Mouse (Mus musculus): ENCODE data around the gene Zbtb49. TPM values are rescaled to one million over a fixed set of nuclear protein-coding genes. Genes with fewer than 3 reads are reported as not detected.
A peak's percentile ranks its signal among the peaks of the same experiment; 100 is the strongest.

Gene Zbtb49
- total RNA-seq, 2 experiments from 2014 or later = 19.2 to 25.0 TPM

DNA sequence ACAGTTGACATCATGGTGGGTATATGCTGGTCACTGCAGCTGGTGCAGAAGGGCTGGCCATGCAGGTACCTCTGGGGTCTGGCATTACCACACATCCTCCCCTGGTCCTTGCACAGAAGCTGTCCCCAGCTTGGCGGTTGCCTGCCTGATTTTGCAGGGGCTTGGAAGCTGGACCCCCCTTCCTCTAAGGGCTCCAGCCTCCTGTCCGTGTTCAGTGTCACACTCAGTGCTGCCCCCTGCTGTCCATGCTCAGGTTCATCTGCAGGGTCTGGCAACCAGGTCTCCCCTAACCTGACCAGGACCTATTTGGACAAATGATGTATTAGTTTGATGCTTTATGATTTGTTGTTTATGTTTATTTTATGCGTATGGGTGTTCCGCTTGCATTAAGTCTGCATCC, 15.2 kb upstream of the Zbtb49 start:
- DNase-seq (ENCODE audit: low spot score in 2 of 2) = peak in 1 of 2 experiments; percentile 66
- peak; percentile 87 for TF ChIP-seq CTCF (conservative IDR thresholded peaks at IDR 0.05)
- Histone ChIP-seq H3K27ac (no peak overlapping the region), H3K4me3 (no peak overlapping the region)

DNA sequence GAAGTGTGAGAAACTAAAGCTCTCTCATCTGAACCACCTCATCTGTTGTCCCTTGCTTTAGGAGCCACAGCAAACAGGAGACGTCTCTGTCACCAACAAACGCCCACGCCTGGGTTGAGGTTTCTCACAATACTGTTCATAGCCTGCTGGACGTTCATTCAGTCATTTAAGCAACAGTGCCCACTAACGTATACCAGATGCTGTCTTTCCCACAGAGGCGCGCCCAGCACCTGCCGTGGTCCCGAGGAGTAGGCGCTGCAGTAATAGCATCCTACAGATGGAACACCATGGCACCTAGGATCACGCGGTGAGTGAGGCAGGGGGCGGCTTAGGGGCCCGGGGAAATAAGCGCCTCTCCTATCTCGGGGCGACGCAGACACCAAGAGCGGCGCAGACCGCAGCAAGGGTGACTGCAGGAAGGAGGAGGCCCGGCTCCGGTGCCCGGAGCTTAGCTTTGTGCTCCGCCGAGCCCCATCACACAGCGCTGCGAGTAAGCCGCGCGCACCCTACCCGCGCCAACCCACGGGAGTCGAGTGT, 418 bp downstream of the Zbtb49 start:
- H3K27ac ChIP-seq = peak overlapping the region; percentile 94
- no peak for TF ChIP-seq CTCF (conservative IDR thresholded peaks at IDR 0.05)
- DNase-seq (ENCODE audit: low spot score in 2 of 2) = no peak
- H3K4me3 ChIP-seq = peak overlapping the region; percentile 76

DNA sequence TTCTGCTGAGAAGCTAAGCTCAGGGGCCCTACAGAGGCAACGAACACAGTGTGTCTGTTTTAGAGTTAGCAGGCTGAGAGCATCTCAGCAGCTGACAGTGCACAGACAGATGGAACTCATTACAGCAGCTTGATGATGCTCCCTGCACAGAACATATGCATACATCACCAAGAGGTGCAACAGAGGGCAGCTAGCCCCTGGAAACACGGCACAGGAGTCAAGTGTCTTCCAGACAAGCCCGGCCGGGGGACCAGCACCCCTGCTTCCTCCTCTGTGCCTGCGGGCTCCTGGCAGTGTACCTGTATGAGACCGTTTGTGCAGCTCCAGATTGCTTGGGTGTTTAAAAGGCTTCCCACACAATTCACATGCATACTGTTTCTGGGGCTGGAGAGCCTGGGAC, 7.2 kb downstream of the Zbtb49 start:
- no peak for TF ChIP-seq CTCF (conservative IDR thresholded peaks at IDR 0.05)
- Histone ChIP-seq H3K27ac (peak overlapping the region; percentile 70), H3K4me3 (no peak overlapping the region)
- DNase-seq (ENCODE audit: low spot score in 2 of 2) = peak; percentile 47 to 58

DNA sequence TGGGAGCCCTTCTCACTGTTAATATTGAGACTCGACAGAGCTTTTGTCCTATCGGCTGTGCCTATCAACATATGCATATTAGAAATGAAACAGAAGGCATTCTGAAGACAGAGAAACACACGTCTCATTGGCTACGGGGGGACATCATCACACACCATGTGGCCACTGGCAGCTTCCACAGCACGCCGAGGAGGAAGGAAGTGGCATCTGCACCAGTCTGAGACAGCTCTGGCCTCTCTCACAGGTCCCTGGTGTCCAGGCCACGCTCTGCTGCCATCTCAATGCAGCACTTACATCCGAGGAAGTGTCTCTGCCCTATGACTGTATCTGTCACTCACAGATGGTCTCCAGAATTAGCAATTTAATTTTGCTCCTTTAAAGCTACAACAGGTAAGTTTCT, 8.6 kb downstream of the Zbtb49 start:
- Histone ChIP-seq H3K4me3 (no peak overlapping the region), H3K27ac (peak overlapping the region; percentile 46; the same call in 1 of the 2 replicates)
- DNase-seq (ENCODE audit: low spot score in 2 of 2) = no peak
- TF ChIP-seq CTCF (conservative IDR thresholded peaks at IDR 0.05) = no peak

DNA sequence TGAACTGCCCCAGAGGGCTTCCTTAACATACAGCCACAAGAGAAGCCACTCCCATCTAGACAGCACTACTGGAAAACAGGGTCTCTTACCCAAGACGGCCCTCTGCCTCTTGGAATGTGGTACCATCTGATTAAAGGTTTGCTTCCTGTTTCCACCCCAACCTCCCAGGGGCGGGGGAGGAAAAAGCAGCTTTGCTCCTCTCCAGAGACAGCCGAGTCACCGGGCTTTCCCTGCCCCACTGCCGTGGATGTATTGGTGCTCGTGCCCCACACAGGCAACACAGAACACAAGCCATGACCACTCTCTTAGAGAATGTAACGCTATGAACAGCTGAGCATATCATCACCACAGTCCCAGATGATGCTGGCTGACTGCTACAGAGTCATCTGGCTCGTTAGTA, 11.3 kb downstream of the Zbtb49 start:
- H3K27ac ChIP-seq = 0 out of 2 replicates have a peak overlapping the region, but pooled peaks have one; percentile 28
- no peak for TF ChIP-seq CTCF (conservative IDR thresholded peaks at IDR 0.05)
- H3K4me3 ChIP-seq = no peak overlapping the region
- no peak for DNase-seq (ENCODE audit: low spot score in 2 of 2)

DNA sequence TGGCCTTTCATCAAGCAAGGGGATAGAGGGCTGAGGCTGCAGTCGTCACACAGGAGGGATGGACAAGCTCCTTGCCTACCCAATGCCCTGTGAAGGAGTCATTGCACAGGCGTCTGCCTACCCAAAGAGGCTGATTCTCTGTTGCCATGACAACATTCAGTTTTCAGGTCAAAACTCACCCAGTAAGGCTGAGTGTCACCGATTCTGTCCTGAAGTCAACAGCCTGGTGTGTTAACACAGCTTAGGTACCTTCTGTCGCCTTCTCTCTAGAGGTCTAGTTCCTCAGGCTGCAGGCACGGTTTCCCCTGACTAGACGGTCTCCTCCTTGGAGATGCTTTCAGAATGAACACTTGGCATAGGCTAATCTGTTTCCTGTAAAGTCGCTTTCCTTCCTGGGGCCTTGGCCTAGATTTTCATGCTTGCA, 14.9 kb downstream of the Zbtb49 start:
- H3K4me3 ChIP-seq = no peak overlapping the region

DNA sequence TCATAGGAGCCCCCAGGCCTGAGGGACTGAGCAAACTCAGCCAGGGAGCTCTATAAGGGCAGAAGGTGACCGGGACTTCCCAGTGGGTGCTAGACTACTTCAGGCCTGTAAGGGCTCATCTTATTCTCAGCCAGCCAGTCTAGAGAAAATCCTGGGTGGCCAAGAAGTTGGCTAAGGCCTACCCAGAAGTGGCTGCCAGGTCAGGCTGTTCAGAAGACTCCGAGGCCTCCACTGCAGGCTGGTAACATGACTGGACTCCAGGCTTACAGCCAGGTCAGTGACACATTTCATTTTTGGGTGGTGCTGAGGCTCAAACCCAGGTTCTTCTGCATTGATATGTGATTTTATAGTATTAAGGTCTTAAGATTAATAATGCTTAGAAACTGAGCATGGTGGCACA, 20.6 kb downstream of the Zbtb49 start:
- Histone ChIP-seq H3K27ac (no peak overlapping the region), H3K4me3 (no peak overlapping the region)
- DNase-seq (ENCODE audit: low spot score in 2 of 2) = no peak
- no peak for TF ChIP-seq CTCF (conservative IDR thresholded peaks at IDR 0.05)

More for the DNA sequence above, 14.9 kb downstream of the Zbtb49 start:
- TF ChIP-seq CTCF (conservative IDR thresholded peaks at IDR 0.05) = no peak
- H3K27ac ChIP-seq = peak overlapping the region; percentile 59
- DNase-seq (ENCODE audit: low spot score in 2 of 2) = no peak

DNA sequence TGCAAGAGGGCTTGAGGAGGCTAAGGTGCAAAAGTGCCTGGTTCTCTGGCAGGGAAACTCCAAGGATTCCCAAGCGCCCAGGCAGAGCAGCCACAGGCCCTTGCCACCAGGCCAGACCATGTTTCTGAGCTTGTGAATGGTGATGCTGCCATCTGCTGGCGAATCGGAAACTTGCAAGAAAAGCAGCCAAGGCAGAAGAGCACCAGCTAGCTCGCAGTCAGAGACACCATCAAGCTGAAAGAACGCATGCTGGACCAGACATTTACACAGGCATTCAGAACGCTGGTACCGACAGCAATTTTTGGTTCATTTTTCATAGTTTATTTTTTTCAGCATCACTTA, 22.8 kb downstream of the Zbtb49 start:
- H3K4me3 ChIP-seq = no peak overlapping the region
- no peak overlapping the region for H3K27ac ChIP-seq
- TF ChIP-seq CTCF (conservative IDR thresholded peaks at IDR 0.05) = peak; percentile 94
- DNase-seq (ENCODE audit: low spot score in 2 of 2) = peak; percentile 84 to 93

DNA sequence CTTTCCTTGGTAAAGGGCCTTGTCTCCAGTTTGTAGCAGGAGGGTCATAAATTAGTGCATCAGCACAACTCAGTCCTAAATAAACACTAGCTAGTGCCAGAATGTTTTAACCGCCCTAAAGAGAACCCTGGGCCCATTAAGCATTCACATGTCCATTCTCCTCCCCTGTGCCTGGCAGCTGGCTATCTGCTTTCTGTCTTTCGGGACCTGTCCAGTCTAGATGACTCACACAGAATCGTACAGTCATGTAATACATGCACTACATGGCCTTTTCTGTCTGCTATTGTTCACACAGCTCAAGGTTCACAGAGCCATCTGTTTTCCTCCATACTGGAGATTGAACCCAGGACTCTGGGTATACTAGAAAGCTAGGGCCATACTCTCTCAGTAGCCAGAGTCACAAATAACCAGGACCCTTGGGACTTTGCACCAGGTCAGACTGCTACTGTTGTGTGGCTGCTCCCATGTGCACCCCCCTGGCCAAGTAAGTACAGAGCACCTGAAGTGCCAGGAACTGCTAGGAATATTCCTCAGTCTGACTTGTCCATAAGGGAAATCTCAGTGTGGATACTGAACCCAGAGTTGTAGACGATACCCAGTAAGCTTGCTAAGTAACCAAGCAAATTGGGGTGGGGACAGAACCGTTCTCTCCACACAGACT, 23.3 kb downstream of the Zbtb49 start:
- DNase-seq (ENCODE audit: low spot score in 2 of 2) = no peak
- TF ChIP-seq CTCF (conservative IDR thresholded peaks at IDR 0.05) = no peak
- Histone ChIP-seq H3K4me3 (no peak overlapping the region), H3K27ac (no peak overlapping the region)

DNA sequence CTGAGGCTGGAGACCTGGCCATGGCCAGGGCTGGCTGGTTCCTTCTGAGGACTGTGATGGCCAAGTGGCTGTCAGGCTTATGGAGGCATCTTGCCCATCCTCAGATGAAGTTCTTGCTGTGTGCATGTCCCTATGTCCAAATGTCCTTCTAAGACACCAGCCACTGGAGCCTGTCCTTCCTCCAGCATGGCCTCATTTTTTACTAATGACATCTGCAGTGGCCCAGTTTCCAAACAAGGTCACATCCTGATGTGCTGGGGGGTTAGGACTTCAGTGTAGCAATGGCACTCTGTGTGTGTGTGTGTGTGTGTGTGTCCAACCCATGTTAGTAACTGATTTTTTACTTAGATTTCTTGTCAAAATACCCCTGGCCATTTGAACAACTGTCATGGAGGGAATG, 24.3 kb downstream of the Zbtb49 start:
- DNase-seq (ENCODE audit: low spot score in 2 of 2) = no peak
- no peak for TF ChIP-seq CTCF (conservative IDR thresholded peaks at IDR 0.05)
- H3K27ac ChIP-seq = no peak overlapping the region
- H3K4me3 ChIP-seq = no peak overlapping the region

DNA sequence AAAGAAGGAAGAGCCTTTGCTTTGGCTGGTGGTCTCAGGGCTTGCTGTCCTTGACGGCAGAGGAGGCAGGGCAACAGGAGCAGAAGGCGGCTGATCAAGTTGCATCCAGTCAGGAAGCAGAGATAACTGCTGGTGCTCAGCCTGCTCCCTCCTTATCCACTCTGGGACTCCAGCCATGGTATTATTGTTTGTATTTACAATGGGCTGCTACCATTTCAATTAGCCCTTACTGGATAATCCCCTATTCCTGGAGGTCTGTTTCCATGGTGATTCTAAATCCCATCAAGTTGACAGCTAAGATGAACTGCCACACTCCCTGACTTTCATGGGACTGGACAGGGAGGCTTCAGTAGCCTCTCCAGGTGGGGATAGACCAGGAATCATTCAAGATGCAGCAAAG, 25.3 kb downstream of the Zbtb49 start:
- Histone ChIP-seq H3K27ac (no peak overlapping the region), H3K4me3 (no peak overlapping the region)
- no peak for TF ChIP-seq CTCF (conservative IDR thresholded peaks at IDR 0.05)
- DNase-seq (ENCODE audit: low spot score in 2 of 2) = no peak

DNA sequence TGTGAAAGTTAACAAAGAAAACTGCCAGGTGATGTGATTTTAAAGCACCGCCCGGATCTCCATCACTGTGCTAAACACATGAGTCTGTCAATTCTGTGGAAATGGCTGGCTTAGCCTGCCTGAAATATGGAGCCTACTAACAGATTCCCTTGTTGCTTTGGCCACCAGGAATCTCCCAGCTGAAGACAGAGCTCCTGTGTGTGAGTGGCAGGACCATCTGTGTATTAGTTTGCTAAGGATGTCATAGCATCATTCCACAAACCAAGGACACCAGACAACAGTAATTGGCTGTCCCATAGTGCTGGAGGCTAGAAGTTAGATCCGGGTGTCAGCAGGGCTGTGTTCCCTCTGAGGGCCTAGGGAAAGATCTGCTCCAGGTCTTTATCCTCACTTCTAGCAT, 29.4 kb downstream of the Zbtb49 start:
- DNase-seq (ENCODE audit: low spot score in 2 of 2) = no peak
- H3K4me3 ChIP-seq = no peak overlapping the region
- H3K27ac ChIP-seq = no peak overlapping the region
- TF ChIP-seq CTCF (conservative IDR thresholded peaks at IDR 0.05) = no peak

DNA sequence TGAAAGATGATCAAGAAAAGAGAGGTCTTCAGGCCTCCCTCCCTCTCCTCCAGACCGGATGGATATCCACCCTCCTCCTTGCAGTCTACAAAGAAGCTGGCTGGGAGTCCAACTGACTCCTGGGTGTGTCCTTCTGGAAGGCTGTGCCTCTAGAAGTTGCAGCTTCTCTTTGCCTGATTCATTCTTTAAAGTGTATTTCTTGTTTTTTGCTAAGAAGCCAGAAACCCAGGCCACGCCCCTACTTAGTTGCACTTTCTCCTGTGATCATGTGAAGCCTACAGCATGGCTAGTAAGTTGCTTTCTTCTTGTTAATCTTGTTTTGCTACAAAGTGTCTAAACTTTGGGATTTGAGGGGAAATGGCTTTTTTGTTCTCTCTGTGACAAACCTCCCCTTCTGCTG, 33.3 kb downstream of the Zbtb49 start:
- TF ChIP-seq CTCF (conservative IDR thresholded peaks at IDR 0.05) = no peak
- DNase-seq (ENCODE audit: low spot score in 2 of 2) = no peak
- H3K4me3 ChIP-seq = no peak overlapping the region
- H3K27ac ChIP-seq = no peak overlapping the region

DNA sequence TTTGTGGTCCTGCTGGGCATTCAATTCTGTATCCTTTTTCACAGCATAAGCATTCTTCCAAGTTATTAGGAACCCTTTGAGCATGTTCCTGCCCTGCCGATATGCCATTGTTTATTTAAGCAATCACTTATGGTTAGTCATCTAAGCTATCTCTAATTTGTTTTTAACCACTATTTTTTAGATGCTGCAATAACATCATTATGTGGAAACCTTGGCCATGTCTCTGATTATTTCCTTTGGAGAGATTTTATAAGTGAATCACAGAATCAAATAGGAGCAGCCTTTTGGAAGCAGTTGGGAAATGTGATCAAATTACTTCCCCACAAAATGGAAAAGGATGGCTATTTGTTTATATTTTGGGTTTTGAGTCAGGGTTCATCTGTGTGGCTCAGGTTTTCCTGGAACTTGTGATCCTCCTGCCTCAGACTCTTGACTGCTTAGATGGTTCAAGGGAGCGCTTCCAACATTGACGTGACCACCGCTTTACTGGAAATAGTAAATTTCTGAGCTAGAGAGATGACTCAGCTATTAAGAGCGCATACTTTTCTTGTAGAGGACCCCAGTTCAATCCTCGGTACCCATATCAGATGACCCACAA, 35.5 kb downstream of the Zbtb49 start:
- Histone ChIP-seq H3K27ac (no peak overlapping the region), H3K4me3 (no peak overlapping the region)
- DNase-seq (ENCODE audit: low spot score in 2 of 2) = no peak
- TF ChIP-seq CTCF (conservative IDR thresholded peaks at IDR 0.05) = no peak
